Mouse (Mus musculus): ENCODE measurements around the gene Ddx1. TPM values are rescaled to one million over a fixed set of nuclear protein-coding genes. Genes with fewer than 3 reads are reported as not detected.
A peak's percentile ranks its signal among the peaks of the same experiment; 100 is the strongest.

Gene Ddx1
- 50.0 and 52.5 TPM in 2 replicates for polyA plus RNA-seq (2012; rRNA removed)

DNA sequence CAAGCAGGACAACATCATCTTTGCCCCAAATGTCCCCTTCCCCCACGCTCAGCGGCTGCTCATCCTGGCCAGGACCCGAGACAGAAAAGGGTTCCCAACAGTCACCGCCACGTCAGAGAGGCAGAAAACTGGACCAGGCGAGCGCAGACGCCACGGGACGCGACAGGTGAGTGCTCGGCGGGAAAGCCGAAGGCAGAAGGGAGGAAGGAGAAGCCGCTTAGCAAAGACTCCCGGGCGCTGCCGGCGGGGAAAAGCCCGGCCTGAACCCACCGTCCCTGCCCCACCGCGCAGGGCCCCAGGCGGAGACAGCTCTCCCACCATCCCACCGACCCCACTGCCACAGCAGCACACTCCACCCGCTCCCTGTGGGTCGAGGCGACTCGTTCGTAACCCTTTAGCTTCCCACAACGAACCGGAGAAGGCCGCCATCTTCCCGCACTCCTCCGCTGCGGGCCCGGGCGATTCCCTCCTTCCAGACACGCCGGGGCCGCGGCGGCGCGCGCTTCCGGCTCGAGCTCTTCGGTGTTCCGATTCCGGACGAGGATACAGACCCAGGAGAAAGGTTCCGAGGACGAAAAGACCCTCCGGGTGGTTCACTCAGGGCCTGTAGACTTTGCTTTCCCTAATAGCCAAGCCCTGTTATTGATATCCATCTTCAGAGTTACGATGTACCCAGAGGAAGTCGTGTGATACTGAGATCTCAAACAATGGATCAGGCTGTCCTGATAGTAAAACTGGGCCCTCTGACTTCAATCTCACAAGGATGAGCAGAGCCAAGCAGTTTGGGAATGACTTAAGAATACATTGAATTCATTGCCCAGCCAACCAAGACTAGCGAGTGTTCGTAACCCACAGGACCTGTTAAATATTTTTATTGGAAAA, at the start of gene Ddx1:
Gene Ddx1 (minus strand): TSS at position 523 of the 882 bp plus-strand sequence.
- DNase-seq (ENCODE audit: low spot score): peak; percentile 75

DNA sequence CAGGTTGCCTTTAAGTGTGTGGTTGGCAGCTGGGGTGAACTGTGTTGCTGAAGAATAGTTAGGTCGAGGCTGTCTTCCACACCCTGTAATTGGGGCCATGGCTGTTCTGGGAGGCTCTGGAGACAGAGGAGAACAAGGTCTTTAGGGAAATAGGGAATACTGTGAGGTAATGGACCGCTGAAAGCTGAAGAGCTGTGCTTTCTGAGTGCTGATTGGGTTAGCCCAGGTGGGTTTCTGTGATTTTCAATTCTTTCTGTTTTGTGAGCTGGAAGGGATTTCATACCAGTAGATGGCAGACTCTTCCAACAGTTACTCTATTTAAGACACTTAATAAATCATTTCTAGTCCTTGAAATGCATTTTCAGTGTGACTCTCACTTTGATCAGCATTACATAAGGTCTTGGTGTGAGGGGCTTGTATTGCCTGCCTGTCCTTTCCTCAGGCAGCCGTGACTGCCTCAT, 44.4 kb upstream of the Ddx1 start:
- no peak for DNase-seq (ENCODE audit: low spot score)

DNA sequence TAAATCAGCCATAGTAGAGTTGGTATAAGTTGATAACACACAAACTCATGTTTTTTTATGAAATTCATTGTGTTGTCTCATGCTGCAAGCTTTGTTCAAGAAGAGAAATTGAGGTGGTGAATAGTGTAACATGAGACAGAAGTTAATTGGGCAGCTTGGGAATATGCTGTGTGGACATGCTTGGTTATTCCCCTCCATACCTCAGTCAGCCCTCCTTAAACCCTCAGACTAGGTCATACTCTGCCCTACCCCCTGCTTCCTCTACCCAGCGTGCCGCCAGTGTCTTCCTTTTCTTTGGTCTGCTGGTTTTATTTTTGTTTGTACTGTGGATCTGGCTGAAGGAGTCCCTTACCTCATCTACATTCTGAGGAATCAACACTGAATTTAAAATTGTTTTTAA, 42.4 kb upstream of the Ddx1 start:
- no peak for DNase-seq (ENCODE audit: low spot score)

DNA sequence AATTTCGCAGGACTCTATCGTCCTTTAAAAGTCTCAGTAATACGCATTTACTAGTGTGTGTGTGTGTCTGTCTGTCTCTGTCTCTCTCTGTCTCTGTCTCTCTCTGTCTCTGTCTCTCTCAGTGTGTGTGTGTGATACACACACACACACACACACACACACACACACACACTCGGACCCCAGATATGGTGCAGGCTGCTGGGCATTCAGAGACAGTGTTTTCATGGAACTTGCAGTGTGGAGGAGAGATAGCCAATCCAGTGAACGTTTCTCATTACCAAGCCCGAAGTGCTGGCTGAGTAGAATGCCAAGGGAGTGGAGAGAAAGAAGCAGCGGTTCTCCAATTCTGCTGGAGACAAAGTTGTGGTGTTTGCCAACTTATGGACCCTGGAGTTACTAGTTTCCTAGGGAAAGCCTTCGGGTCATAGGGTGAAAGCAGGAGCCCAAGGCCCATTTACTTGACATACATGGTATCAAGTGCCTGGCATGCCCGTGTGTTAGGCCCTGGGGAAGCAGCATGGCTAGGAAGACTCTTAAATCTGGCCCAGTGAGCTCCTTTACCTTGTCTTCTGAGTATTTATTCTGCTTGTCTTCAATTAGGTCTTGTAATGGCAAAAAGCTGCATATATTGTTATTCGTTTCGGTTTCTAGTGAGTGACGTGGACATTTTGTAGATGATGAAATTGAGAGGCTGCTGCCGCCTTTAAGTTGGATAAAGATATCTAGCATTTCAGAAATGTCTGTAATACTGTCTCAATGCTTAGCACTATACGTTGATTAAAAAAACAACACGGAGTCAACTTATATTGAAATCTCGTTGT, 20.8 kb upstream of the Ddx1 start:
- no peak for DNase-seq (ENCODE audit: low spot score)

DNA sequence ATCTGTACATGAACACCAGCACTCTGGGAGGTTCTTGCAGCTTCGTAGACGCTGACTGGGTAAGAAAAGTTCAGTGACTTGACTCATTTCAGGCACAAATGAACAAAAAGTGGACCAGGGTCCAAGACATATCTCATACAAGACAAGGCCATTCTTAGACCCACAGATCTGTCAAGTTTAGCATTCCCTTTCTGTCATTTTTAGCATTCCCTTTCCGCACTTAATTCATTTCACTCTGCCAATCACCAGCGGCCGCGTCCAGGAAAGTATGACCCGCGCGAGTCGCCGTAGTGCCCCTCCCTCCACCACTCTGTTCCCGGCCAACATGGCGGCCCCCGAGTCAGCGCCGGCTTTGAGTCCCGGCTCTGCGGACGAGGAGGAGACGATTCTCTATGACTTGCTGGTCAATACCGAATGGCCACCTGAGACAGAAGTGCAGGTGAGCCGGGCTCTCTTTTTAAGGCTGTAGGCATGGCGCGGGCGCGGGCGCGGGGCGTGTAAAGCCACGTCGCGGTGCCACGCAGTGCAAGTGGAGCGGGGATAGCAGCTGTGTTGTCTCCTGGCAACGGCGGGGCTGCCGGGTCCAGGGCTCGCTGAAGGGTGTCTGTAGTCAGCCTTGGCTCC, 19.9 kb upstream of the Ddx1 start, which contains the start of gene Nbas:
Gene Nbas (plus strand): TSS at position 308 of the 624 bp plus-strand sequence.
- DNase-seq (ENCODE audit: low spot score): peak; percentile 81

DNA sequence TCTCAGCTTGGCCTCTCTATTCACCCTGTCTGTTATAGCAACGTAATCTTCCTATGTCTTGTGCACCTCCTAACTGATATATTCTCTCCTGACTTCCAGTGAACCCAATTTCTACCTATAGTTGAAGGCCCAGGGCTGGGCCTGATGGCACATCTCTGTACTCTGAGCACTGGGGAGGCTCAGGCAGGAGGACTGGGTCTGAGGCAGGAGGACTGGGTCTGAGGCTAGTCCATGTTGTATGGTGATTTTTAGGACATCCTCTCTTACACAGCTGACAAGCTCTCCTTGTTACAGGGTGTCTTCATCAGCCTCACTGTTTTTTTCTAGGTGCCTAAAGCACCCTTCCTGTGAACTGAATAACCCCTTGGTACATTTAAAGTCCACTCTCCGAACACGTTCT, 19.4 kb upstream of the Ddx1 start:
- no peak for DNase-seq (ENCODE audit: low spot score)

DNA sequence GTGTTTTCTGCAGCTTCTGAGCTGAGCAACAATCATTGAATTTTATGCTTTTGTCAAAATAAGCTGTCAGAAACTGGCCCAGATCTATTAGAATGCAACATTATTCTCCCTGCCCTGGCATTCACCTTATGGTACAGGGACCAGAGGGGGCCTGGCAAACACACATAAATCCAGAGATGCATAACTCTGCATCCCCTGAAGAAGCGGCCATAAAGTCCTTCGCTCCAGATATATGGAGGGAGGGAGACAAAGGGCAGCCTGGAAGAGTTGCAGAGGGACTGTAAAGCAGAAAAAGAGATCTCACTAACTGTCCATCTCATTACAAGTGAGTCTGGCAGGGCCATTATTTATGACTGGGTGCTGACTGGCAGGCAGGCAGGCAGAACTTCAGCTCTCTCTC, 6.7 kb upstream of the Ddx1 start:
- no peak for DNase-seq (ENCODE audit: low spot score)

DNA sequence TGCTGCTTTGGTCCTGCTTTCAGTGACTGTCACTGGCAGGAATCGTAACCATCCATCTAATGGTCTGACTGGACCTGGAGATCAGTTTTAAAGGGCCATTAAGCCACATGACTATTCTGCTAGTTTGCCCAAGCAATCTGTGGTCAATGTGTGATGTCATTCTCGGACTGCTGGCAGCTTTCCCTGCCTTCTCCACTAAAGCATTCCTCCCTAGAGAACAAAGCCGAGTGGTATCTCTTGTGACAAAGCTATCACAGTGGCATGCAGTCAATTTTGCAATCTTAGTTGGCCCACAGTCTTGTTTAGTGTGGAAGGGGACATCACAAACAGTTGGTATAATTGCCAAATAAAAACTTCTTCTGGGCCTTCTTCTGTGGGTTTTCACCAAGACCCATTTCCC, 6.1 kb upstream of the Ddx1 start:
- no peak for DNase-seq (ENCODE audit: low spot score)

DNA sequence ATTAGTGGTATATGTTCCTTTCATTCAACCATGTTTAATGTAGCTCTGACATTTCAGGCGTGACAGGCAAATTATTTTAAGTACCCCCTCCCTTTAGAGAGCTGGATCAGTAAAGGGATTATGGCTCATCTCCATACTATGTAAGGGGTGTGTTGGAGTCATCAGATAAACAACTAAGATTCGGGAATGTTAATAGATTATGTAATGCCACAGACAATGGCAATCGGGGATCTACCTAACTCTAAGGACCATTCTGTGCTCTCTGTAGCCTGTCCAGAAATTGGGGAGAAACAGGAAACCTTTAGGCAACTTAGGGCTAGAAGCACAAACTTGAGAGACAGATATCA, 533 bp upstream of the Ddx1 start:
- no peak for DNase-seq (ENCODE audit: low spot score)

DNA sequence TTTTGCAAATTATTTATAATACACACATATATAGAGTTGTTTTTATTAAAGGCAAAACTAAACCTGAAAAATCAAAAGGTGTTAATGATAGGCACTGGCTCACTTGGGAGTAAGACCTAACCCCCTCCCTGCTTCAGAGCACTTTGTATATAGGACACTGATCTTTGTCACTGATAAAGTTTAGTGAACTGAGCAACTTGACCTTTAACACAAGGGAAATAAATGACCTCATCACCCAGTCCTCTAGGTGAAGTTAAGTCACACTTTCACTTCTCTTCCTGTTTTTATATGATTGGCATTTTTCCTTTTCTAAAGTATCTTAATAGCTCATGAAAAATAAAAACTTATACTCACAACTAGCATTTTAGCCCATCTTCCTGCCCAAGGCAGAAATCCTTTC, 6.6 kb downstream of the Ddx1 start:
- no peak for DNase-seq (ENCODE audit: low spot score)

DNA sequence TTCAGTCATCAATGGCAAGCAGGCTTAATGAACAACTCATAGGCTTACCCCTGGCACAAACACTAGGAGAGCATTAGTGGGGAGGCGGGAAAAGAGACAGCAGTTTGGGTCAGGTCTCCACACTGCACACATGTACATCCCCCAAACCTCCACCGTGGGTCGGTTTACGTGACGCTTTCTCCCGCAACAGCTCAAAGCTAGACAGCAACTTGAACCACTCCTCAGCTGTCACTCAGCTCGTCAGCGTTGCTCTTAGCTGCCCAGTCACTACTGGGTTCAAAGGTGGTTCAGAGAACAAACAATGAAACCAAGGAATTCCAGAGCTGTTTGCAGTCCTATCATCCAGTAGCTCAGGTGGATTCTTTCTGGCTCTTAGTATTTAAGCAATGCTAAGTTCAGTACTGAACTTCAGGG, 30.9 kb downstream of the Ddx1 start:
- DNase-seq (ENCODE audit: low spot score): no peak

DNA sequence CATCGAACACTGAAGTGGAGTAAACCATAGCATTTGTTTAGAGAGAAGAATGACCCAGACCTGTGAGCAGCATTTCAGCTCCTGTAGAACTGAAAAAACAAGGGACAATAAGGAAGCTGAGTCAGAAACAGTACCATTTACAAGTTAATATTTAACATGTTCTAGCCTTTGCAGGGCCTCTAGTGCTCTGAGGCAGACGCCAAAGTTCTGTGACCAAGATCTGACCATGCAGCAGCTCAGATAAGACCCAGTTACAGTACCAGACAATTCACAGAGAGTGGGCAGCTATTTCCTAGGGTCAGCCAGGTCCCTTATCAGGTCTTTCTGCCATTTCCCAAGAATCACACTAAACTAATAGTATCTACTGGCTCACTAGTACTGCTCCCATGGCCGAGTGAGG, 31.4 kb downstream of the Ddx1 start:
- no peak for DNase-seq (ENCODE audit: low spot score)

DNA sequence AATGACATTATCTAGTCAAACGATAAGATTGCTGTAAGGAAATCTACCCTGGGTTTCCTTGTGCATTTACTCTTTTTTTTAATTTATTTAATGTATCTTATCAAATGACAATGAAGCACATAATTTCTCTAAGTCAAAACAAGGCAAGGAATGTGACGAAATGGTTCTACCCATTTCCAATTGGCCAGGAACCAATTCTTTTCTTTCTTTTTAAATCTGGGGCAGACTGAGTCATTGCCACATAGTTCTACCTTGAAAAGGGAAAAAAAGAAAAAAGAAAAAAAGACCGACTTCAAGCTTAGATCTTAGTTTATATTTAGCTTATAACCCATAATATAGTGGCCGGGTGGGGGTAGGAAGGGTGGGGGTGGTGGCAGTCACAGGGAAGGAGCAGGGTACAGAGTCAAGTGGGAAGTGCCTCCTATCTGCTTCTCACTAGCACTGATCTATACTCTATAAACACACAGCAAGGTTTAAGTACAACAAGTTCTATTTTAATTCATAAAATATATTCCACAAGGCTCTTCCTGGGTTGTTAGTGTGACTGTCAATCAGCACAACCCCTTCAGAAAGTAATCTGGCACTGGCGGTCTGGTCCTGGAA, 32.4 kb downstream of the Ddx1 start:
- no peak for DNase-seq (ENCODE audit: low spot score)

DNA sequence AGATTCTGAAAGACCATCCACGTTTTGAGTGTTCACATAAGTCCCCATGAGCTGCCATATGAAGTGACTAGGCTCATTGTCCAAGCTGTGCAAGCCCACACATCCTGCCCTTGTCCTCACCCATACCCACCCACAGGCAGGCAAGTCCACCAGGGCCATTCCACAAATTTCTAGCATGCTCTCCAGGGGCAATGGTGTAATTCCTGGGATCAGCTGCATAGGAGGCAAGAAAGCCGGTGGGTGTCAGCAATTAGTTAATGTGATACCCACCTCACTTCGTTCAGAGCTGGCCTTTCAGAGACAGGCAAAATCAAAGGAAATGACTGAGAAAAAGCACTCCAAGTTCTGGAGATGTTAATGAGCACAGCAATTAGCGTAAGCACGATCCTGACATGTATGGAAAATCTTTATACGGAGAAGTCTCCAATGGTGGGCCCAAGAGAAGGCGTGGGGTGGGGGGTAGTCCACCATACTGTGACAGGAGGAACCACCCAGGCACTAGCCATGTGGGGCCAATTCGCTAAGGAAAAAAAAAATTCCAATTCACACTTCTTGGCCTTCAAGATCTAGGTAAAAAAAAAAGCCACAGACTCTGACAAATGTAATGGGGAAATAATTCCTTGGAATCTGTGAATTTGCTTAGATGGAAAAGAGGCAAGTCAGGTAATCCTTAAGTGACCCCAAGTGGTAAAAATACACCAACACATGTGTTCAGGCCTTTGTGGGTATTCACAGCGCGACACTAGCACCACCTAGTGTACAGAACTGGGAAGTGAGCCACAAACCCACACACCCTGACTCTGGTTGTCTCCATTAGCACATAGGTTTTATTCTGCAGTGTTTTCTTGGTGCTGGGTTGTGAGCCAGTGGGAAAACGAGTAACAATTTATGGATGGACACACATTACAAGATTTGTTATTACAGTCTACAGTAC, 34.4 kb downstream of the Ddx1 start:
- peak; percentile 39 for DNase-seq (ENCODE audit: low spot score)

DNA sequence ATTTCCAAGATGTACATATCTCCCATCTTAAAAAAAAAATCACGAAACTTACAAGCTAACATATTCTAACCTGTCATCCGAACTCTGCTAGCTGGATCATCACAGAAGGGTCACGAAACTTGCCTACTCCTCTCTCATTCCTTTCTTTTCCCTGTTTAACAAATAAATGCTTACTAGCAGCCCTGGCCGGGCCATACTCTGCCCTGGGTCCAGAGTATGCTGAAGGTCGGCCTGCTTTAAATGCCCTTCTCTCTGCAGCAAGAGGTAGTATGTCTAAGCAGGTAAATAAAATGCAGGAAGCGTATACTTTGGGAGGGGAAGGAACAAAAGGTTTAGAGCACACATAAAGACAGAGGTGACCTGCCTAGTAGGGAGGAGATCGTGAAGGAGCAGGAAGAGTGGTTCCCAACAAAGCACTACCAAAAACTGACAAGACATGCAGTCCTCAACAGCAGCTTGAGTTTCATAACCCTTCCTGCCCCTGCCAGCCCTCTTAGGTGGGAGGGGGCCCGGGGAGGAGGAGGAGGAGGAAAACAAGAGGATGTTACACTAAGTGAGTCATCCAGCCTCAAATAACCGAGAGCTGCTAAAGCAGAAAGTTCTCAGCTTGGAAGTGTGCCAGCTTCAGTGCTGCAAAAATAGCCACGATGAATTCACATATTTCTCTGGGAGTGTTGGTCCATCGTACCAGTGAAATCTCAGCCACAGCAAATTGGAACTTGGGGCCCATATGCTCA, 37.1 kb downstream of the Ddx1 start:
- DNase-seq (ENCODE audit: low spot score): no peak

DNA sequence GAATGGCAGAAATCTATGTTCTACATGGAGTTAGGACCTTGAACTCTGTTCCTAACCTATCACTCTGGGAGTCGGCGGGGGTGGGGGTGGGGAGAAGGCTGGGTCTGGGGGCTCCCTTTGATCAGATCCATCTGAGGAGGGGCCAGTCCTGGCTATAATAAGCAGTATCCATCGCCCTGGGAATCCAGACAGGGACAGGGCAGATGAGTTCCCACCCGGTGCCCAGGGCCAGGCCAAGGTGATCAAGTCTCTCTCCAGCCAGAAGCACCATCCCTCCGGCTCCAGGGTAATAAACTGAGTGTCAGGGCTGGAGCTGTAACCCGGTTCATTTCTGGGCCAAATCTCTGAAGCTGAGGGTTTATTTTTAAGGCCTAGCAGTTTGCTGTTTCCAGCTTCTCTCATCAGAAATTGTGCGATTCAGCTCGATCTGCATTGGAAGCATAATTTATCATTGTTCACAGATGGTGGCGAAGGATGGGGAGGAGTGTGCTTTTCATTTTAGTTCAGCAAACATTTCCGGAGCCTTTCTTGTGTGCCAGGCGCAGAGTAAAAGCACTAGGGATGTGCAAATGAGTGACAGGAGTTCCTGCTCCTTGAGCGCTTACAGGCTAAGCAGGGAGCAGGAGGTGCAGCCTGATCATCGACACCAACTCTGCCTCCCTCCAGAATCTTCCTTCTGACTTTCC, 39.2 kb downstream of the Ddx1 start:
- DNase-seq (ENCODE audit: low spot score): no peak

DNA sequence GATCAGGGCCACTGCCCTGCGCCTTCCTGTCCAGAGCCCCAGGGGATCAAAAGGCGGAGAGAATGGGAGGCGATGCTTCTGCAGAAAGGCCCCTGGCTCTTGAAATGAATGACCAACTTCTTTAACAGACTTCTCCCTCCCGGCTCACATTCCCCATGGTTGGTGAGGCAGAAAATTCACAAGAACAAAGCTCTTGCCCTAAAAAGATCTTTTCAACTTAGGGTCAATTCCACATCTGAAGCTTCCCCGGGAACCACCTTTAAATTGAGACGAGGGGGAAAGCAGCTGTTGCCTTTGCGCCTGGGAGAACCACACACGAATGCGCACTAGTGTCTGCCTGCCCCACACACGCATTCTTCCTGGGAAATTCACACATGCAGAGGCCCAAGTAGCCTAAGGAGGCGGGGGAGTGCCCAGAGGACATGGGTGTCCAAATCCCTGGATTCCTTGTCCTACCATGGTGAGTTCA, 40.0 kb downstream of the Ddx1 start:
- no peak for DNase-seq (ENCODE audit: low spot score)

DNA sequence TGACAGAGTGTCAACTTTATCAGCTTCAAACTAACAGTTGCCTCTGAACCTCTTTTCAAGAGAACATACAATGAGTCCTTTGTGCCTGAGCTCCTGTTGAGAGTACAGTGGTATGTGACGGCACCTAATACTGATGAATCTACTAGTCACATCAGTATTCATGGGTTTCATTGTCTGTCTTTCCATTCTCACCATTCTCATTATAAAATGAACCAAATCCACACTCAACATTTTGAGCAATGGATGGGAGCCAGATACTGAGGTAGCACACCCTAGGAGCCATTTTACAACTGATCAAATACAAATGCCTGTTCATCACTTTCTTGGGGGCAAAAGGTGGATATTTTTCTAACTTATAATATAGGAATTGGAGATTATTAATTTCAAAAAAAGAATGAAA, 40.5 kb downstream of the Ddx1 start:
- no peak for DNase-seq (ENCODE audit: low spot score)

DNA sequence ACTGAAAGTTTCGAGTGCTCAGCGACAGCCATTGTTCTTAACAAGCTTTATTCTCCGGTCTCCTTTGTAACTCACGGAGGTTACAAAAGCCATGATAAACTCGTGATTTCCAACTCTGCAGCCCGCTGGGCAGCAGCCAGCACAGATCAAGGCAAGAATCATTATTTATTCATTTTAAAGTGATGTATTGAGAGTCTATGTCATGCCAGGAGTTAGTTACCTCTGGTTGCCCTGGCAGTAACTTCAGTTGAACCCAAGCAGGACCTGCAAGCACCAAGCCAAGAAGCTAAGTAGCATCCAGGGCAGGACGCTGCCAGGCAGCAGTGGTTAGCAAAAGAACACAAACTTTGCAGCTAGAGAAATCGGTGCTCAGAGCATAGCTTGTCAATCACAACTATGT, 41.9 kb downstream of the Ddx1 start:
- DNase-seq (ENCODE audit: low spot score): no peak

Data from urinary bladder, adult 2 months (tissue).